Mouse (Mus musculus) megakaryocyte, embryonic 14.5 days (primary cell): ENCODE measurements around the gene Marveld3.

Source experiments
- FLI1 ChIP-seq: IDR thresholded peaks from 2 replicates; pipeline ENCODE4 v1.6.1; 2012; ENCODE audit warnings: low read length, inconsistent platforms, mixed read lengths
- GATA1 ChIP-seq: IDR thresholded peaks from 3 replicates; pipeline ENCODE4 v1.6.1; 2012; ENCODE audit warnings: mixed read lengths, low read length, inconsistent platforms, borderline replicate concordance

DNA sequence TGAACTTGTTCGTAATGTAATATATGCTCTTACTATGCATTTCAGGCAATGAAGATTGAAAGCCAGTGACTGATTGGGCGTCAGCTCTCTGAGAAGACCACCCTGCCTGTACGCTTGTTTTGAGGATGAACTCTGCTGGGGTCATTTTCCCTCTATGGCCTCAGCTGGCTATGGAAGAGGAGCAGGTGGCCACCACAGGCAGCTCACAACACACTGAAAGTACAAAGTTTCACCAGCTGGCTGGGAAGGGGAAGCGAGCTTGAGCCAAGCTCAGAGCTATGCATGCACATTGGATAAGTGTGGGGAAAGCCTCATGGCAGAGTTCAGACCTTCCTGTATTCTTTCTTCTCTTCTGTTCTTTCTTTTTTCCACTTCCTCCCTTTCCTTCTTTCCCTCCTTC is 2.9 kb downstream of the Marveld3 start:
- TF ChIP-seq GATA1 (no peak), FLI1 (no peak)
